Mouse (Mus musculus): Measurements from ENCODE around the gene Ptafr.

The Ptafr gene

DNA sequence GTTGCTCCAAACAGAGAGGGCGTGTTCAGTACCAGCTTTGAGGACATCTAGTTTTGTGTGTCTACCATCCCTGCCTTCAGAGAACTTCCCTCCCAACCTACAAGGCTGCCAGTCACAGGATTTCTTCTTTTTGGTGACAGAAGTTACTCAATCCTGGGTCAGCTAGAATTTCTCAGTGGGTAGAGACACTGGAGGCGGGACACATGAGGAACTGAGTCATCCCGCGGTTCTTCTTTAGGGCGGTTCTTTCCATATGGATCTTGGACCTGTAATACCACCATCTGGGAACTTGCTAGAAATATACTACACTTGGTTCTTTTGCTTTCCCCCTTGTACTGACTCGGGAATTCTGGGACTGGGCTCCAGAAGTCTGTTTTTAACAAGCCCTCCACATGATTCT, 54.0 kb downstream of the Ptafr start:
- no peak for DNase-seq (ENCODE audit: low spot score in 2 of 2)

DNA sequence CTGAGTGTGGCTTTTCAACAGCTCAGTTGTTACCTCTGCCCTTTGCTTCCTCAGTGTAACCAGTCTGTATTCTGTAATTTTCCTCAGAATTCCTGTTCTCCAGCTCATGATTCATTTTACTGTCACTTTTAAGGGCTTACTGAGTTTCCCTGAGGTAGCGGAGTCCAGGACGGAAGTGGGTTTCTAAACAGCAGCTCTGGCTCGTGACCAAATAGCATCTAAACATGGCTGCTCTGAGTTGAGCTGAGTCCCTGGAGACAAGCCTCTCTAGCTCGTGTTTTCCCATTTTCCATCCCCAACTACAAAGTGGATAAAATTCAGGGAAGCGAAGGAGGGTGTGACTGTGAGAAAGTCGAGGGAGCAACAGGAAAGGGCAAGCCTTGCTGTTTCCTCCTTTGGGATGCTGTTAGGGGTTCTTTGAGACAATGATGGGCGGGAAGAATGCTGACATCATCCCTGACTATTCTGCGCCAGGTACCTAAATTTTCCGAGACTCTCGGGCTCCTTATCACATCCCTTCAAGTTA, 55.0 kb downstream of the Ptafr start:
- DNase-seq (ENCODE audit: low spot score in 2 of 2): no peak

DNA sequence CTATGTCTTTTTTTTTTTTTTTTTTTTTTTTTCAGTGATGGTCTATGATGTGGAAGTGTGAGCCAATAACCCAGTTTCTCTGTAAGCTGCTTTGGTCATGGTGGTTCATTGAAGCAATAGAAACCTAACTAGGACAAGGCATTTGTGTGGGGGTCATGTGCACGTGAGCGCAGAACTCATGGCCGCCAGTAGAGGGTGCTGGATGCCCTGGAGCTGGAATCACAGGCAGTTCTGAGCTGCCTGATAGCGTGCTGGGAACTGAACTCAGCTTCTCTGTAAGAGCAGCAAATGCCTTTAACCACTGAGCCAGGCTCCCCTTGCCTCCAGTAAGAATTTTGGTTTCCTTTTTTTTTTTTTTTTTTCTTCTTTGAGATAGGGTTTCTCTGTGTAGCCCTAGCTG, 56.3 kb downstream of the Ptafr start:
- DNase-seq (ENCODE audit: low spot score in 2 of 2): no peak

DNA sequence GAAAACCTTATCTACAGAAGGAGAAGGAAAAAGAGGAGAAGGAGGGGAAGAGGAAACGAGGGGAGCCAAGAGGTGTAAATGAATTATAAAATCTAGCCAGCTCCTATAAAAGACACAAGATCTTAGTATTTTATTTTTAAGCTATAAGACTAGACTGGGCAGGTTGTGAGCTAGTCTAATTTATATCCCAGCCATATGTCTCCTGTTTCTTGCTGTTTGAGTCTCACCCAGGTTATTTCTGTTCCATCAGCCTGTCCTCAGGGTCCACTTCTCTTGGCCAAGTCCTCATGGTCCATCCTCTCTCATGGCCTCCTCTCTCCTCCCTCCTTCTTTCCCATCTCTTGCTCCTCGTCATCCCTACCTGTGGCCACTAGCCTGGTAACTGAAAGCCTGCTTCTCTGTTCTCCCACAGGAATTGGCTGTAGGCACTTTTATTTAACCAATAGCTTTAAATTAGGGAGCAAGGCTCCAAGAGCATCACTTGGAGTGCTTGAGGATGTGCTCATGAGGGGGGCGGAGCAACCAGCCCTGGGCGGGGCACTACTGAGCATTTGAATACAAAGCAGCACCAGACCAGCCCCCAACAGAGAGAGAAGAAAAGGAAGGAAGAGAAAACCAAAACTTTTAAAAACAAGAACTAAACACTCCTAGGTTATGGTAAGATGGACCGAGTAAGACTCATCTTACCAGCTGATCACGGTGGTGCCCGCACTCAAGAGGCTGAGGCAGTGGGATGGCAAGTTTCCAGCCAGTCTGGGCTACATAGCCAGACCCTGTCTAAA, 57.6 kb downstream of the Ptafr start:
- no peak for DNase-seq (ENCODE audit: low spot score in 2 of 2)

DNA sequence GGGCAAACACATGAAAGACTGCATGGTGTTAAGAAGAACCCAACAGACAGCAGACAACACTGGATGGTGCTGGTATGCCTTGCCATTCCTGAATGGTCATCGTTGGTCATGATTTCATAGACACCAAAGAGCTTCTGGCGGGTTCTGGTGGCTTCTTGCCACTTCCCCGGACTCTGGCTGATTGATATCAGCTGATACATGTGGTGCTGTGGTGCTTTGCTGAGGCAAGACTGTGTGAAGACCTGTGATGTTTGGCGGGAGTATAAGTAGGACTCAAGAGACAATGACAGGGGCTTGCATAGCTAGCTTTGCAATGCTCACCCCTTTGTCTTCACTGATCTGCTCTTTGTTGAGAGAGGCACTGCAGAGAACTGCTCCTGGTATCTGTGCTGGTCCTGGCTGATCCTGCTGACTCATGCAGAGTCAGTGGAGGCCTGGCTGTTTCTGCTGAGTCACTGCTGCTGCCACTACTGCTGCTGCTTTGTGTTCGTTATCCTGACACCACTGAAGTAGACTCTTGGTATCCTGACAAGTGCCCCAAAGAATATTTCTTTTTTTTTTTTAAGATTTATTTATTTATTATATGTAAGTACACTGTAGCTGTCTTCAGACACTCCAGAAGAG, 60.3 kb downstream of the Ptafr start:
- no peak for DNase-seq (ENCODE audit: low spot score in 2 of 2)

DNA sequence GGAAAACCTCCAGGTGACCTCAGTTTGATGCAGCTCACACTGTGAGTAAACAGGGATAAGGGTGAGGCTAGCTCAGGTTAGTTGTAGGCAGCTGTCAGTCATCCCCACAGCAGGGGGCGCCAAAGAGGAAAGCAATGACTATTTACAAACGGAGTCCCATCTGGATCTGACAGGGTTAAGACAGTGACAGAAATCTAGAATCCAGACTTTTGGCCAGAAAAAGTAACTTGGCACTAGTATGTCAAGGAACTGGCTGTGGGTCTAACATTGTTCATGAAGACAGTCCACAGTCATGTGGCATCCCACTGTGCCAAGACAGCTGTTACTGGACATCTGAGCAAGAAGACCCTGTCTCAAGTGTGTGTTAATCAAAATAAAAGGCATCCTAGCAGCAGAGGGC, 65.0 kb downstream of the Ptafr start:
- no peak for DNase-seq (ENCODE audit: low spot score in 2 of 2)

Data from frontal cortex, postnatal 14 days (tissue).